Mouse (Mus musculus) left cerebral cortex, adult 11 months (tissue): ENCODE data around the gene Nrxn3.
A peak's percentile ranks its signal among the peaks of the same experiment; 100 is the strongest.

ENCODE experiments used
- DNase-seq: peaks from one replicate; pipeline ENCODE4 v3.0.0; 2022; ENCODE audit warnings: low spot score

Gene Nrxn3

GRCm38 (mm10) chr12:89331474-89332263, 609.0 kb downstream of the Nrxn3 start:
- DNase-seq, result no peak

GRCm38 (mm10) chr12:89333486-89333885, 610.8 kb downstream of the Nrxn3 start:
- no peak for DNase-seq

GRCm38 (mm10) chr12:89364850-89365249, 642.2 kb downstream of the Nrxn3 start:
- no peak for DNase-seq

GRCm38 (mm10) chr12:89369939-89370338, 647.3 kb downstream of the Nrxn3 start:
- no peak for DNase-seq

GRCm38 (mm10) chr12:89376600-89376999, 653.9 kb downstream of the Nrxn3 start:
- no peak for DNase-seq

GRCm38 (mm10) chr12:89377051-89377643, 654.5 kb downstream of the Nrxn3 start:
- DNase-seq, result peak; percentile 59

GRCm38 (mm10) chr12:89377687-89378086, 655.0 kb downstream of the Nrxn3 start:
- no peak for DNase-seq

- DNase-seq, result no peak
Observed at GRCm38 (mm10) chr12:89383254-89383653, 660.6 kb downstream of the Nrxn3 start.

GRCm38 (mm10) chr12:89395121-89395792, 672.6 kb downstream of the Nrxn3 start:
- peak; percentile 32 for DNase-seq

- DNase-seq, result no peak
Observed at GRCm38 (mm10) chr12:89436519-89436918, 713.8 kb downstream of the Nrxn3 start.

- no peak for DNase-seq
Observed at GRCm38 (mm10) chr12:89442323-89443038, 719.8 kb downstream of the Nrxn3 start.

GRCm38 (mm10) chr12:89450667-89451298, 728.1 kb downstream of the Nrxn3 start:
- DNase-seq, result no peak

GRCm38 (mm10) chr12:89470226-89470625, 747.5 kb downstream of the Nrxn3 start:
- DNase-seq, result no peak

GRCm38 (mm10) chr12:89471289-89471688, 748.6 kb downstream of the Nrxn3 start:
- no peak for DNase-seq

- DNase-seq, result no peak
Observed at GRCm38 (mm10) chr12:89471874-89472273, 749.2 kb downstream of the Nrxn3 start.

GRCm38 (mm10) chr12:89479096-89479495, 756.4 kb downstream of the Nrxn3 start:
- no peak for DNase-seq

GRCm38 (mm10) chr12:89482223-89482622, 759.5 kb downstream of the Nrxn3 start:
- no peak for DNase-seq

GRCm38 (mm10) chr12:89504026-89504425, 781.4 kb downstream of the Nrxn3 start:
- no peak for DNase-seq

GRCm38 (mm10) chr12:89505121-89505764, 782.6 kb downstream of the Nrxn3 start:
- peak; percentile 8 for DNase-seq

- no peak for DNase-seq
Observed at GRCm38 (mm10) chr12:89508970-89509369, 786.3 kb downstream of the Nrxn3 start.

- peak; percentile 58 for DNase-seq
Observed at GRCm38 (mm10) chr12:89513759-89514158, 791.1 kb downstream of the Nrxn3 start.
